Mouse (Mus musculus): ENCODE measurements at regions not wholly inside any gene's neighbourhood (a gene's known extent, or its start where the extent isn't known, plus 50 kb on each side); places are given as distances from the start of the nearest gene placed in this dataset.

- DNase-seq (ENCODE audit: low spot score in 2 of 2), result no peak
Observed at GRCm38 (mm10) chr17:4198001-4198400, 501.9 kb upstream of the Nox3 start.

- DNase-seq (ENCODE audit: low spot score in 2 of 2), result no peak
Observed at GRCm38 (mm10) chr17:4199698-4200153, 503.7 kb upstream of the Nox3 start.

GRCm38 (mm10) chr17:4201300-4201699 lies 505.2 kb upstream of the Nox3 start:
- DNase-seq (ENCODE audit: low spot score in 2 of 2), result no peak

- no peak for DNase-seq (ENCODE audit: low spot score in 2 of 2)
Observed at GRCm38 (mm10) chr17:4208142-4208925, 512.3 kb upstream of the Nox3 start.

- no peak for DNase-seq (ENCODE audit: low spot score in 2 of 2)
Observed at GRCm38 (mm10) chr17:4209650-4210049, 513.6 kb upstream of the Nox3 start.

GRCm38 (mm10) chr17:4212586-4212985 lies 516.5 kb upstream of the Nox3 start:
- DNase-seq (ENCODE audit: low spot score in 2 of 2), result no peak

- DNase-seq (ENCODE audit: low spot score in 2 of 2), result no peak
Observed at GRCm38 (mm10) chr17:4214970-4215369, 518.9 kb upstream of the Nox3 start.

- no peak for DNase-seq (ENCODE audit: low spot score in 2 of 2)
Observed at GRCm38 (mm10) chr17:4216203-4216602, 520.1 kb upstream of the Nox3 start.

- DNase-seq (ENCODE audit: low spot score in 2 of 2), result no peak
Observed at GRCm38 (mm10) chr17:4216750-4217149, 520.7 kb upstream of the Nox3 start.

- no peak for DNase-seq (ENCODE audit: low spot score in 2 of 2)
Observed at GRCm38 (mm10) chr17:4220661-4221360, 524.8 kb upstream of the Nox3 start.

GRCm38 (mm10) chr17:4227889-4228288 lies 531.8 kb upstream of the Nox3 start:
- no peak for DNase-seq (ENCODE audit: low spot score in 2 of 2)

- no peak for DNase-seq (ENCODE audit: low spot score in 2 of 2)
Observed at GRCm38 (mm10) chr17:4229969-4230368, 533.9 kb upstream of the Nox3 start.

GRCm38 (mm10) chr17:4250476-4250875 lies 554.4 kb upstream of the Nox3 start:
- no peak for DNase-seq (ENCODE audit: low spot score in 2 of 2)

- no peak for DNase-seq (ENCODE audit: low spot score in 2 of 2)
Observed at GRCm38 (mm10) chr17:4265471-4265870, 569.4 kb upstream of the Nox3 start.

GRCm38 (mm10) chr17:4265946-4266345 lies 569.9 kb upstream of the Nox3 start:
- no peak for DNase-seq (ENCODE audit: low spot score in 2 of 2)

GRCm38 (mm10) chr17:4266487-4266886 lies 570.4 kb upstream of the Nox3 start:
- no peak for DNase-seq (ENCODE audit: low spot score in 2 of 2)

GRCm38 (mm10) chr17:4268380-4268779 lies 572.3 kb upstream of the Nox3 start:
- no peak for DNase-seq (ENCODE audit: low spot score in 2 of 2)

GRCm38 (mm10) chr17:4272456-4272855 lies 576.4 kb upstream of the Nox3 start:
- DNase-seq (ENCODE audit: low spot score in 2 of 2), result no peak

- DNase-seq (ENCODE audit: low spot score in 2 of 2), result no peak
Observed at GRCm38 (mm10) chr17:4276722-4277121, 580.7 kb upstream of the Nox3 start.

GRCm38 (mm10) chr17:4278239-4278827 lies 582.3 kb upstream of the Nox3 start:
- no peak for DNase-seq (ENCODE audit: low spot score in 2 of 2)

GRCm38 (mm10) chr17:4281451-4281850 lies 585.4 kb upstream of the Nox3 start:
- DNase-seq (ENCODE audit: low spot score in 2 of 2), result no peak

- DNase-seq (ENCODE audit: low spot score in 2 of 2), result no peak
Observed at GRCm38 (mm10) chr17:4291418-4291817, 595.4 kb upstream of the Nox3 start.

All from thymus, postnatal 10 days (tissue).